Mouse (Mus musculus) left cerebral cortex, postnatal 4 days (tissue): ENCODE results near the gene Cog6. TPM values are rescaled to one million over a fixed set of nuclear protein-coding genes. Genes with fewer than 3 reads are reported as not detected.

Experiments
- total RNA-seq, 2 experiments: library from RNA; stranded (reverse); gene quantifications; 2 replicates each; pipeline ENCODE4 v1.2.3; 2021

The Cog6 gene
- total RNA-seq, 2 experiments from 2014 or later = 35.9 to 37.7 TPM

Other genes starting within 250 kb of the Cog6 start
- 10 to 100 TPM; 50.3 to 56.9 TPM for gene Lhfp, start 24.3 kb upstream of the Cog6 start, total RNA-seq